Mouse (Mus musculus): Measurements from ENCODE around the gene Rsrp1.

GRCm38 (mm10) chr4:134955845-134956244 lies 32.5 kb downstream of the Rsrp1 start:
- TF ChIP-seq POLR2A (IDR thresholded peaks at IDR 0.05; ENCODE audit: borderline replicate concordance, extremely low read depth, insufficient read depth, insufficient read length, poor library complexity, severe bottlenecking) = no peak
- no peak for TF ChIP-seq CTCF (IDR thresholded peaks at IDR 0.05; ENCODE audit: borderline replicate concordance, extremely low read depth, insufficient read depth, insufficient read length)

Measured in brain, embryonic 14.5 days (tissue).